Mouse (Mus musculus) testis, adult 2 months (tissue): ENCODE results near the gene Tbc1d1. TPM values are rescaled to one million over a fixed set of nuclear protein-coding genes. Genes with fewer than 3 reads are reported as not detected.

Experiments
- H3K27ac ChIP-seq: fragments of 200-500 bp; 2 replicates; pipeline ENCODE4 v1.5.1; 2012; ENCODE audit warnings: low read depth, low read length; ENCODE audit not compliant: control insufficient read depth, insufficient read depth
- H3K27me3 ChIP-seq: fragments of 200-500 bp; 2 replicates; pipeline ENCODE4 v1.6.1; 2012; ENCODE audit warnings: mild to moderate bottlenecking, low read length, moderate library complexity; ENCODE audit not compliant: control insufficient read depth, insufficient read depth
- H3K36me3 ChIP-seq: fragments of 200-500 bp; 2 replicates; pipeline ENCODE4 v1.6.1; 2012; ENCODE audit warnings: mild to moderate bottlenecking, low read length; ENCODE audit not compliant: control insufficient read depth, insufficient read depth
- H3K4me1 ChIP-seq: fragments of 200-500 bp; 2 replicates; pipeline ENCODE4 v1.6.1; 2012; ENCODE audit warnings: low read length; ENCODE audit not compliant: control insufficient read depth, insufficient read depth
- H3K4me3 ChIP-seq: fragments of 200-500 bp; 2 replicates; pipeline ENCODE4 v1.5.1; 2012; ENCODE audit warnings: low read depth, mild to moderate bottlenecking, low read length, moderate library complexity, mixed read lengths; ENCODE audit not compliant: control insufficient read depth
- CTCF ChIP-seq: fragments of 200-500 bp; IDR thresholded peaks from 2 replicates; pipeline ENCODE4 v1.5.1; 2012; ENCODE audit warnings: low read depth, mild to moderate bottlenecking, inconsistent platforms, low read length, moderate library complexity; ENCODE audit not compliant: control insufficient read depth, insufficient read depth, insufficient replicate concordance
- POLR2A ChIP-seq: fragments of 200-500 bp; IDR thresholded peaks from 2 replicates; pipeline ENCODE4 v1.6.1; 2012; ENCODE audit warnings: low read depth, mild to moderate bottlenecking, inconsistent platforms, low read length, moderate library complexity; ENCODE audit not compliant: control insufficient read depth
- polyA plus RNA-seq: library from polyadenylated mRNA; depleted of rRNA; stranded (reverse); fragments of >200 nt; gene quantifications from 2 replicates; pipeline ENCODE4 v1.2.3, GENCODE M21; 2012

Tbc1d1 gene
- polyA plus RNA-seq, 1 experiment: 37.8 TPM

GRCm38 (mm10) chr5:64345761-64346160 is 189.7 kb downstream of the Tbc1d1 start:
- peaks cover 1% of the 10 kb centered on the region; the same call in 1 of the 2 replicates for H3K36me3 ChIP-seq
- no peak overlapping the region for H3K4me3 ChIP-seq
- no peaks in the 10 kb centered on the region; the same call in 1 of the 2 replicates for H3K4me1 ChIP-seq
- no peaks in the 10 kb centered on the region for H3K27me3 ChIP-seq
- TF ChIP-seq CTCF: no peak
- H3K27ac ChIP-seq: no peak overlapping the region

- Histone ChIP-seq H3K27me3 (no peaks in the 10 kb centered on the region), H3K4me1 (no peaks in the 10 kb centered on the region; the same call in 1 of the 2 replicates), H3K27ac (no peak overlapping the region), H3K4me3 (no peak overlapping the region), H3K36me3 (peaks cover 1% of the 10 kb centered on the region; the same call in 1 of the 2 replicates)
- TF ChIP-seq CTCF (no peak), POLR2A (no peak)
Measured at GRCm38 (mm10) chr5:64346343-64346885, 190.3 kb downstream of the Tbc1d1 start.

GRCm38 (mm10) chr5:64348166-64348565 is 192.1 kb downstream of the Tbc1d1 start:
- Histone ChIP-seq H3K4me1 (no peaks in the 10 kb centered on the region; the same call in 1 of the 2 replicates), H3K27ac (no peak overlapping the region), H3K36me3 (peaks cover 1% of the 10 kb centered on the region; the same call in 1 of the 2 replicates), H3K4me3 (no peak overlapping the region), H3K27me3 (no peaks in the 10 kb centered on the region)
- TF ChIP-seq CTCF (no peak), POLR2A (no peak)

GRCm38 (mm10) chr5:64348780-64349179 is 192.7 kb downstream of the Tbc1d1 start:
- Histone ChIP-seq H3K36me3 (peaks cover 1% of the 10 kb centered on the region; the same call in 1 of the 2 replicates), H3K27me3 (no peaks in the 10 kb centered on the region), H3K4me3 (no peak overlapping the region), H3K4me1 (no peaks in the 10 kb centered on the region; the same call in 1 of the 2 replicates), H3K27ac (no peak overlapping the region)
- TF ChIP-seq POLR2A (no peak), CTCF (no peak)

- no peaks in the 10 kb centered on the region for H3K27me3 ChIP-seq
- no peaks in the 10 kb centered on the region; the same call in 1 of the 2 replicates for H3K4me1 ChIP-seq
- no peak overlapping the region for H3K4me3 ChIP-seq
- H3K27ac ChIP-seq: no peak overlapping the region
- no peaks in the 10 kb centered on the region for H3K36me3 ChIP-seq
- TF ChIP-seq CTCF: no peak
- TF ChIP-seq POLR2A: no peak
Measured at GRCm38 (mm10) chr5:64351968-64352367, 195.9 kb downstream of the Tbc1d1 start.

- TF ChIP-seq POLR2A: no peak
- no peak for TF ChIP-seq CTCF
- no peaks in the 10 kb centered on the region for H3K27me3 ChIP-seq
- no peak overlapping the region for H3K27ac ChIP-seq
- H3K4me1 ChIP-seq: peaks cover 3% of the 10 kb centered on the region; the same call in 1 of the 2 replicates
- H3K4me3 ChIP-seq: peak overlapping the region; percentile 45
- no peaks in the 10 kb centered on the region for H3K36me3 ChIP-seq
Measured at GRCm38 (mm10) chr5:64358639-64359584, 202.8 kb downstream of the Tbc1d1 start.
